Mouse (Mus musculus) urinary bladder, adult 18-20 months (tissue): ENCODE measurements at regions not wholly inside any gene's neighbourhood (a gene's known extent, or its start where the extent isn't known, plus 50 kb on each side); places are given as distances from the start of the nearest gene placed in this dataset.

Source experiments
- DNase-seq, 2 experiments: peaks; one replicate each; pipeline ENCODE4 v3.0.0; 2022; ENCODE audit warnings: low spot score in 2 of 2, mixed read lengths in 2 of 2

GRCm38 (mm10) chr2:146565693-146566092 lies 53.5 kb upstream of the Ralgapa2 start:
- DNase-seq, result peak in 1 of 2 experiments; percentile 17

- no peak for DNase-seq
These were observed 56.2 kb upstream of the Ralgapa2 start for GRCm38 (mm10) chr2:146568171-146568842.

GRCm38 (mm10) chr2:146571036-146571435 lies 58.9 kb upstream of the Ralgapa2 start:
- no peak for DNase-seq

GRCm38 (mm10) chr2:146571857-146572256 lies 59.7 kb upstream of the Ralgapa2 start:
- no peak for DNase-seq

GRCm38 (mm10) chr2:146575610-146576297 lies 63.6 kb upstream of the Ralgapa2 start:
- no peak for DNase-seq

GRCm38 (mm10) chr2:146576298-146576905 lies 64.3 kb upstream of the Ralgapa2 start:
- DNase-seq, result no peak

- no peak for DNase-seq
These were observed 65.0 kb upstream of the Ralgapa2 start for GRCm38 (mm10) chr2:146577096-146577495.

GRCm38 (mm10) chr2:146581220-146581619 lies 69.1 kb upstream of the Ralgapa2 start:
- DNase-seq, result no peak

- no peak for DNase-seq
These were observed 71.8 kb upstream of the Ralgapa2 start for GRCm38 (mm10) chr2:146583807-146584388.

GRCm38 (mm10) chr2:146586381-146586780 lies 74.2 kb upstream of the Ralgapa2 start:
- no peak for DNase-seq

GRCm38 (mm10) chr2:146586981-146587380 lies 74.8 kb upstream of the Ralgapa2 start:
- DNase-seq, result no peak

GRCm38 (mm10) chr2:146589860-146590259 lies 77.7 kb upstream of the Ralgapa2 start:
- no peak for DNase-seq

GRCm38 (mm10) chr2:146593291-146593690 lies 81.1 kb upstream of the Ralgapa2 start:
- DNase-seq, result no peak

GRCm38 (mm10) chr2:146594212-146594611 lies 82.1 kb upstream of the Ralgapa2 start:
- DNase-seq, result no peak

- no peak for DNase-seq
These were observed 83.5 kb upstream of the Ralgapa2 start for GRCm38 (mm10) chr2:146595673-146596072.

GRCm38 (mm10) chr2:146606170-146606569 lies 94.0 kb upstream of the Ralgapa2 start:
- no peak for DNase-seq

- no peak for DNase-seq
These were observed 98.8 kb upstream of the Ralgapa2 start for GRCm38 (mm10) chr2:146610896-146611295.

- peak; percentile 9 to 47 for DNase-seq
These were observed 99.9 kb upstream of the Ralgapa2 start for GRCm38 (mm10) chr2:146611886-146612521.

- peak; percentile 5 to 15 for DNase-seq
These were observed 100.6 kb upstream of the Ralgapa2 start for GRCm38 (mm10) chr2:146612522-146613288.

GRCm38 (mm10) chr2:146621167-146621566 lies 109.0 kb upstream of the Ralgapa2 start:
- no peak for DNase-seq

GRCm38 (mm10) chr2:146623052-146623451 lies 110.9 kb upstream of the Ralgapa2 start:
- no peak for DNase-seq
